In the genomic region with DNA sequence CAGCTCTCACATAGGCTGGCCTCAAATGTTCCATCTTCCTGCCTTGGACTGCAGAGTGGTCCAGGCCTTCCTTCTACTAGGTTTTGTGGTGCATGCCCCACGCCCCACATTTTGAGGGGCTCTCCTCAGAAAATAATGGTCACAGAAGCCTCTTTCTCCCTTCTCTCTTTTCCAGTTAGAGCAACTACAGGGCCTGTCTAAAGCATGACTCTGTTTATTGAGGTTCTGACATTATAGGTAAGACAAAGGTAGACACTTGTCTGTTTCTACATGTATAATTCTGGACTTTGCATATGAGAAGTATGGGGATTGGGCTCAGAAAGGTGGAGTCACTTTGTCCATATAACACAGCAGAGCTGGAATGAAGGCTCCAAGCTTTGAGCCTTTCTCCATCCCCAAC, we compare ENCODE assay signal across 8 mouse cellular contexts. TPM values are rescaled to one million over a fixed set of nuclear protein-coding genes. Genes with fewer than 3 reads are reported as not detected.
DNase-seq lines count a peak whose midpoint lies in the region; ATAC-seq and TF ChIP-seq lines count a peak whose summit lies in the region.

Gm10643 (minus strand) TSS at position 101 of the 400 bp plus-strand sequence.

- no peak for TF ChIP-seq POLR2A in bone marrow macrophage, adult 2 months (IDR thresholded peaks at IDR 0.05; ENCODE audit: borderline replicate concordance, low read depth, low read length)

- H3K4me1 ChIP-seq in kidney, embryonic 14.5 days (ENCODE audit: control insufficient read depth, insufficient read depth, low read length): peaks cover 26% of the 10 kb centered on the region
- peaks cover 44% of the 10 kb centered on the region for H3K4me1 ChIP-seq in bone marrow macrophage, adult 2 months (ENCODE audit: control insufficient read depth, insufficient read depth, low read length)
- H3K4me1 ChIP-seq in hindbrain, embryonic 13.5 days (replicated peaks): peaks cover 30% of the 10 kb centered on the region
- peaks cover 34% of the 10 kb centered on the region for H3K4me1 ChIP-seq in midbrain, embryonic 13.5 days (replicated peaks)

- H3K4me3 ChIP-seq in kidney, embryonic 14.5 days (ENCODE audit: low read length): peak within 1 kb of the TSS; percentile 92
- peak within 1 kb of the TSS; percentile 73 for H3K4me3 ChIP-seq in bone marrow macrophage, adult 2 months (ENCODE audit: insufficient read depth, low read length)
- H3K4me3 ChIP-seq in hindbrain, embryonic 13.5 days: peak within 1 kb of the TSS; percentile 88
- H3K4me3 ChIP-seq in midbrain, embryonic 13.5 days (replicated peaks): peak within 1 kb of the TSS; percentile 85

- 91% methylated on average over 1 of the region's 1 CpGs for WGBS in kidney, embryonic 14.5 days
- WGBS in hindbrain, embryonic 13.5 days: 96% methylated on average over 1 of the region's 1 CpGs
- WGBS in midbrain, embryonic 13.5 days: 97% methylated on average over 1 of the region's 1 CpGs

- H3K27ac ChIP-seq in kidney, embryonic 14.5 days (ENCODE audit: low read depth, low read length): peak within 1 kb of the TSS; percentile 66
- H3K27ac ChIP-seq in bone marrow macrophage, adult 2 months (ENCODE audit: insufficient read depth, low read depth, low read length): peak within 1 kb of the TSS; percentile 59
- peak within 1 kb of the TSS; percentile 88 for H3K27ac ChIP-seq in hindbrain, embryonic 13.5 days
- peak within 1 kb of the TSS; percentile 83 for H3K27ac ChIP-seq in midbrain, embryonic 13.5 days

- no peaks in the 10 kb centered on the region for H3K27me3 ChIP-seq in kidney, embryonic 14.5 days (ENCODE audit: control insufficient read depth, insufficient read depth, low read length)
- no peaks in the 10 kb centered on the region for H3K27me3 ChIP-seq in hindbrain, embryonic 13.5 days
- H3K27me3 ChIP-seq in midbrain, embryonic 13.5 days: no peaks in the 10 kb centered on the region

- TF ChIP-seq CTCF in bone marrow macrophage, adult 2 months (IDR thresholded peaks at IDR 0.05; ENCODE audit: low read depth, low read length): no peak

- no peaks in the 10 kb centered on the region for H3K36me3 ChIP-seq in kidney, embryonic 14.5 days (ENCODE audit: control insufficient read depth, insufficient read depth, low read length)
- no peaks in the 10 kb centered on the region for H3K36me3 ChIP-seq in hindbrain, embryonic 13.5 days
- H3K36me3 ChIP-seq in midbrain, embryonic 13.5 days: no peaks in the 10 kb centered on the region

- H3K9ac ChIP-seq in kidney, embryonic 14.5 days (ENCODE audit: low read depth, low read length): peak within 1 kb of the TSS; percentile 68
- H3K9ac ChIP-seq in hindbrain, embryonic 13.5 days: peak within 1 kb of the TSS; percentile 76
- peak within 1 kb of the TSS; percentile 75 for H3K9ac ChIP-seq in midbrain, embryonic 13.5 days (replicated peaks)

- no peak for ATAC-seq in kidney, embryonic 14.5 days (ENCODE audit: low FRiP score, low TSS enrichment)
- no peak for ATAC-seq in hindbrain, embryonic 13.5 days (ENCODE audit: low FRiP score)
- no peak for ATAC-seq in midbrain, embryonic 13.5 days

- no peak for DNase-seq in kidney, postnatal 4 days
- no peak for DNase-seq in adrenal gland, postnatal 10 days
- no peak for DNase-seq in right cerebral cortex, postnatal 25 days
- no peak for DNase-seq in frontal cortex, adult 2 months (ENCODE audit: extremely low spot score in 1 of 2, low spot score in 1 of 2)

- peak within 1 kb of the TSS; percentile 70 for H3K4me2 ChIP-seq in kidney, embryonic 14.5 days (replicated peaks; ENCODE audit: low read depth, low read length)
- peak within 1 kb of the TSS; percentile 80 for H3K4me2 ChIP-seq in hindbrain, embryonic 13.5 days
- H3K4me2 ChIP-seq in midbrain, embryonic 13.5 days (replicated peaks): peak within 1 kb of the TSS; percentile 84

- H3K9me3 ChIP-seq in kidney, embryonic 14.5 days (ENCODE audit: control insufficient read depth, low read length): no peaks in the 10 kb centered on the region
- H3K9me3 ChIP-seq in hindbrain, embryonic 13.5 days: no peaks in the 10 kb centered on the region
- no peaks in the 10 kb centered on the region for H3K9me3 ChIP-seq in midbrain, embryonic 13.5 days

RNA-seq across cellular contexts. Expression of gene Gm10643, which starts in this region (rescaled TPM):
- 1.2 and 2.2 TPM in 2 replicates for polyA plus RNA-seq in kidney, embryonic 14.5 days (2014; fragmentation: Nextera tagmentation; extraction: Ambion mirVana)
- polyA plus RNA-seq in bone marrow macrophage, adult 2 months (2012; ENCODE audit: insufficient read depth, insufficient read length, missing spikeins): 0.58 and 1.0 TPM in 2 replicates
- 1.4 and 1.7 TPM in 2 replicates for polyA plus RNA-seq in hindbrain, embryonic 13.5 days (2015; fragmentation: Nextera tagmentation; extraction: Ambion mirVana)
- polyA plus RNA-seq in midbrain, embryonic 13.5 days (2015; fragmentation: Nextera tagmentation; extraction: Ambion mirVana): 1.8 and 2.1 TPM in 2 replicates
- 1 to 10 TPM; 2.2 to 3.1 TPM for total RNA-seq in adrenal gland, postnatal 10 days (2021)
- 3.7 and 5.3 TPM in 2 replicates for polyA plus RNA-seq in frontal cortex, adult 2 months (2012; rRNA removed)
